Mouse (Mus musculus): ENCODE data around the gene Psg20. TPM values are rescaled to one million over a fixed set of nuclear protein-coding genes. Genes with fewer than 3 reads are reported as not detected.
"Not testable (repeated sequence)": the region's sequence is repeated elsewhere in the genome, so short reads cannot be mapped to it uniquely, and the experiment has no call there.

Psg20 gene
- not detected in 2 replicates for polyA plus RNA-seq (2012; ENCODE audit: insufficient read depth, low replicate concordance)

- H3K4me3 ChIP-seq (replicated peaks): no peak within 1 kb of the TSS
- 0 out of 2 replicates have a peak, but pooled peaks cover 6% of the 10 kb centered on the region for H3K4me1 ChIP-seq
- H3K9me3 ChIP-seq: no peaks in the 10 kb centered on the region
- no peaks in the 10 kb centered on the region for H3K36me3 ChIP-seq (replicated peaks; ENCODE audit: low read length)
- TF ChIP-seq GATA1 (IDR thresholded peaks at IDR 0.05; ENCODE audit: borderline replicate concordance, low read length) (no peak), FLI1 (IDR thresholded peaks at IDR 0.05; ENCODE audit: low read length) (no peak)
- H3K27me3 ChIP-seq (replicated peaks): no peaks in the 10 kb centered on the region
Measured at GRCm38 (mm10) chr7:18686085-18686484, at the start of gene Psg20. Gene Psg20, minus strand, starts transcription at chr7:18686185.

- no peaks in the 10 kb centered on the region for H3K36me3 ChIP-seq (replicated peaks; ENCODE audit: low read length)
- H3K9me3 ChIP-seq: no peaks in the 10 kb centered on the region
- H3K4me3 ChIP-seq (replicated peaks): no peak overlapping the region
- H3K27me3 ChIP-seq (replicated peaks): no peaks in the 10 kb centered on the region
- peaks cover 19% of the 10 kb centered on the region for H3K4me1 ChIP-seq
- TF ChIP-seq GATA1 (IDR thresholded peaks at IDR 0.05; ENCODE audit: borderline replicate concordance, low read length) (no peak), FLI1 (IDR thresholded peaks at IDR 0.05; ENCODE audit: low read length) (no peak)
Measured at GRCm38 (mm10) chr7:18734451-18734850, 48.5 kb upstream of the Psg20 start.

DNA sequence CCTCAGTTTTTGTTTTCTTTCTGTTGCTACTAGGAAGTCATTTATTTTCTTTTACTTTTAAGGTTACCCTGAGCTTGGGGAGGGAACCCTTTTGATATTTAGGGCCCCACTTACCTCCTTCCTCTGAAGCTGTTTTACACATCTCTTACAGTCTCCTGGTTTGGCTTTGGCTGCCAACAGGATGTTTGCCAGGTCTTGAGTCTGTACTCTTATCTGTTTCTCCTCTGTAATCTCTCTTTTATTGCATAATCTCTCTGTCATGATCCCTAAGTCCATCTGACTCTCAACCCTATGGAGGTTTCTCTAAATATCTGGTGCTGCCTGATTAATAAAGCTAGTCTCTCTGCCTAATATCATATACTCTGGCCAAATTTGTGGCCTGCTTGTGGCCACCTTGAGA lies 47.1 kb upstream of the Psg20 start:
- Histone ChIP-seq H3K36me3 (replicated peaks; ENCODE audit: low read length) (no peaks in the 10 kb centered on the region), H3K27me3 (replicated peaks) (no peaks in the 10 kb centered on the region), H3K4me3 (replicated peaks) (no peak overlapping the region), H3K4me1 (peaks cover 14% of the 10 kb centered on the region), H3K9me3 (no peaks in the 10 kb centered on the region)
- TF ChIP-seq GATA1 (IDR thresholded peaks at IDR 0.05; ENCODE audit: borderline replicate concordance, low read length) (no peak), FLI1 (IDR thresholded peaks at IDR 0.05; ENCODE audit: low read length) (no peak)

- TF ChIP-seq FLI1 (IDR thresholded peaks at IDR 0.05; ENCODE audit: low read length) (no peak), GATA1 (IDR thresholded peaks at IDR 0.05; ENCODE audit: borderline replicate concordance, low read length) (no peak)
- Histone ChIP-seq H3K4me1 (no peaks in the 10 kb centered on the region), H3K9me3 (no peaks in the 10 kb centered on the region), H3K27me3 (replicated peaks) (no peaks in the 10 kb centered on the region), H3K36me3 (replicated peaks; ENCODE audit: low read length) (no peaks in the 10 kb centered on the region), H3K4me3 (replicated peaks) (no peak overlapping the region)
Measured at GRCm38 (mm10) chr7:18728391-18728790, 42.4 kb upstream of the Psg20 start.

- H3K36me3 ChIP-seq (replicated peaks; ENCODE audit: low read length); H3K9me3 ChIP-seq; H3K4me3 ChIP-seq (replicated peaks); H3K4me1 ChIP-seq; H3K27me3 ChIP-seq (replicated peaks): not testable (repeated sequence)
Measured at GRCm38 (mm10) chr7:18725931-18726330, 39.9 kb upstream of the Psg20 start.

GRCm38 (mm10) chr7:18724001-18724400 lies 38.0 kb upstream of the Psg20 start:
- TF ChIP-seq GATA1 (IDR thresholded peaks at IDR 0.05; ENCODE audit: borderline replicate concordance, low read length) (no peak), FLI1 (IDR thresholded peaks at IDR 0.05; ENCODE audit: low read length) (no peak)

DNA sequence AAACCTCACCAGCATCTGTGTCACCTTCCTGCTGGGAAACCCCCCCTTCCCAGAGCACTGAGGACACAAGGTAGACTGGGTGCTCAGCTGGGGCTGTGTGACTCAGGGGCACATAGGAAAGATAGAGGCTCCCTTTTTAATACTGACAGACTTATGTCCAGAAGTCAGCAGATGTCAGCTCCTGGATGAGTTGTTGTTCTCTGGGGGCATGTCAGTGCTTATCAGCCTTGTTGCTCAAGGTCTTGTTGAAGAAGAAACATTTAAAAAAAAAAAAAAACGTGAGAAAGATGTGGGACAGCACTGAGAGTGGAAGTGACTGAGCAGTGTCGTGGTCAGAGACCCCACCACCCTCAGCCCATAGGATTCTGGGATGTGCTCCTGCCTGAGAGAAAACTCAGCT lies 31.8 kb upstream of the Psg20 start, which contains the start of gene Psg22:
TSS of gene Psg22 (plus strand) at position 301 of the 400 bp plus-strand sequence.
- Histone ChIP-seq H3K4me1 (peaks cover 32% of the 10 kb centered on the region), H3K27me3 (replicated peaks) (peaks cover 2% of the 10 kb centered on the region), H3K4me3 (replicated peaks) (no peak within 1 kb of the TSS), H3K36me3 (replicated peaks; ENCODE audit: low read length) (no peaks in the 10 kb centered on the region), H3K9me3 (no peaks in the 10 kb centered on the region)
- TF ChIP-seq GATA1 (IDR thresholded peaks at IDR 0.05; ENCODE audit: borderline replicate concordance, low read length): no peak
- no peak for TF ChIP-seq FLI1 (IDR thresholded peaks at IDR 0.05; ENCODE audit: low read length)

More at GRCm38 (mm10) chr7:18724001-18724400, 38.0 kb upstream of the Psg20 start:
- Histone ChIP-seq H3K9me3 (no peaks in the 10 kb centered on the region), H3K27me3 (replicated peaks) (no peaks in the 10 kb centered on the region), H3K4me1 (0 out of 2 replicates have a peak, but pooled peaks cover 3% of the 10 kb centered on the region), H3K36me3 (replicated peaks; ENCODE audit: low read length) (no peaks in the 10 kb centered on the region), H3K4me3 (replicated peaks) (no peak overlapping the region)

DNA sequence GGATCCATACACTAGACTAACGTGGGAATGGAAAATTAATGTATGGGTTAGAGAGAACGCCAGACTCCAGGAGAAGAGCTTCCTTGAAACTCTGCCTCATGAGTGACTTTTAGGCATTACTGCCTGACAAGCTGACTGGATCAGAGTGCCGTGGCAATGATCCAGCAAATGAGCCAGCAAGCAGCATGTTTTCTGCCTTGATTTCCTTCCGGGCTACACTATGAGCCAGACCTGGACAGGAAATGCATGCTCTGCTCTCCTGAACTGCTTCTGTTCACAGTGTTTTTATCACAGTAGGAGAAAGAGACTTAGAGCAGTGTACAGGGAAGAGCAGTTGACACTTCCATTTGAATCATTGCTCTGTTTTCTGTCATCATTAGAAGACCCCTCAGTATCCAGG lies 29.6 kb upstream of the Psg20 start:
- Histone ChIP-seq H3K4me1 (peaks cover 48% of the 10 kb centered on the region), H3K4me3 (replicated peaks) (no peak overlapping the region), H3K27me3 (replicated peaks) (peaks cover 2% of the 10 kb centered on the region), H3K9me3 (no peaks in the 10 kb centered on the region), H3K36me3 (replicated peaks; ENCODE audit: low read length) (no peaks in the 10 kb centered on the region)
- no peak for TF ChIP-seq FLI1 (IDR thresholded peaks at IDR 0.05; ENCODE audit: low read length)
- no peak for TF ChIP-seq GATA1 (IDR thresholded peaks at IDR 0.05; ENCODE audit: borderline replicate concordance, low read length)

DNA sequence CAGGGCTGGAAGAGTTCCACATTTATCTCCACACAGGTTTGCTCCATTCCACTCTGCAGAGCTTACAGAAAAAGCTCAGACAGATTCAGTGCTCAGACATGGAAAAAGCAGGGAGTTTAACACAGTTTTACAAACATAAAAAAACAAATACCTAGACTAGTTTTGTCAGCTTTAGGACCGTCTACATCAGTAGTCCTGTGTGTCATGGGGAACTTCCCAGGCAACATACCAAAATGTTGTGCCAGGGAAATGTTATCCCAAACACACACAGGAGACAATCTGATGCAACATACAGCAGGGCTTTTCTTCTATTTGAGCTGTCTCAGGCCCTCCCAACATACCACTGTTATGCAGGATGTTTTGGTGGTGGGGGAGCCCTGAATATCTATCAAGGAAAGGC lies 24.9 kb upstream of the Psg20 start:
- Histone ChIP-seq H3K36me3 (replicated peaks; ENCODE audit: low read length) (no peaks in the 10 kb centered on the region), H3K27me3 (replicated peaks) (no peaks in the 10 kb centered on the region), H3K4me3 (replicated peaks) (no peak overlapping the region), H3K9me3 (no peaks in the 10 kb centered on the region; the same call in 1 of the 2 replicates), H3K4me1 (peaks cover 26% of the 10 kb centered on the region)
- TF ChIP-seq FLI1 (IDR thresholded peaks at IDR 0.05; ENCODE audit: low read length): no peak
- no peak for TF ChIP-seq GATA1 (IDR thresholded peaks at IDR 0.05; ENCODE audit: borderline replicate concordance, low read length)

GRCm38 (mm10) chr7:18710331-18710730 lies 24.3 kb upstream of the Psg20 start:
- not testable (repeated sequence) for H3K4me3 ChIP-seq (replicated peaks); H3K36me3 ChIP-seq (replicated peaks; ENCODE audit: low read length)

GRCm38 (mm10) chr7:18685586-18685985 lies 399 bp downstream of the Psg20 start:
- Histone ChIP-seq H3K9me3 (no peaks in the 10 kb centered on the region), H3K27me3 (replicated peaks) (no peaks in the 10 kb centered on the region), H3K4me3 (replicated peaks) (no peak overlapping the region), H3K4me1 (0 out of 2 replicates have a peak, but pooled peaks cover 6% of the 10 kb centered on the region), H3K36me3 (replicated peaks; ENCODE audit: low read length) (no peaks in the 10 kb centered on the region)
- TF ChIP-seq GATA1 (IDR thresholded peaks at IDR 0.05; ENCODE audit: borderline replicate concordance, low read length) (no peak), FLI1 (IDR thresholded peaks at IDR 0.05; ENCODE audit: low read length) (no peak)

More at GRCm38 (mm10) chr7:18710331-18710730, 24.3 kb upstream of the Psg20 start:
- H3K9me3 ChIP-seq; H3K27me3 ChIP-seq (replicated peaks): not testable (repeated sequence)
- H3K4me1 ChIP-seq: peaks cover 26% of the 10 kb centered on the region
